Mouse (Mus musculus): ENCODE measurements around the gene Ptprn.

GRCm38 (mm10) chr1:75255516-75256046 is 8.7 kb downstream of the Ptprn start:
- TF ChIP-seq MAX (IDR thresholded peaks at IDR 0.05; ENCODE audit: low read depth) (no peak), MYOG (IDR thresholded peaks at IDR 0.05; ENCODE audit: control insufficient read depth in 1 of 3, insufficient read depth in 1 of 3, insufficient read length in 2 of 3, low read depth in 2 of 3) (no peak), E2F4 (IDR thresholded peaks at IDR 0.05; ENCODE audit: insufficient read depth) (no peak), USF1 (IDR thresholded peaks at IDR 0.05; ENCODE audit: low read depth) (no peak), POLR2A (IDR thresholded peaks at IDR 0.05; ENCODE audit: insufficient read length, low read depth) (no peak), POLR2AphosphoS2 (IDR thresholded peaks at IDR 0.05; ENCODE audit: insufficient read length, low read depth) (no peak), SRF (IDR thresholded peaks at IDR 0.05; ENCODE audit: control insufficient read depth, insufficient read length, low read depth) (no peak), CEBPB (IDR thresholded peaks at IDR 0.05; ENCODE audit: insufficient read depth, poor library complexity, severe bottlenecking) (no peak), TCF12 (IDR thresholded peaks at IDR 0.05; ENCODE audit: insufficient read depth, poor library complexity, severe bottlenecking) (no peak)
